Mouse (Mus musculus) embryonic facial prominence, embryonic 15.5 days (tissue): ENCODE data around the gene Sufu. TPM values are rescaled to one million over a fixed set of nuclear protein-coding genes. Genes with fewer than 3 reads are reported as not detected.

Experiments
- ATAC-seq: fragments of 200-750 bp; cut with Nextera tagmentation; 2 replicates; pipeline ENCODE4 v1.8.0; 2017; ENCODE audit warnings: low read depth, moderate TSS enrichment; ENCODE audit not compliant: insufficient number of reproducible peaks, low FRiP score, low TSS enrichment
- H3K27ac ChIP-seq: fragments of 300-500 bp; sonication (generic); replicated peaks from 2 replicates; pipeline ENCODE4 v1.5.1; 2015; ENCODE audit warnings: mild to moderate bottlenecking, inconsistent platforms
- H3K27me3 ChIP-seq: fragments of 300-500 bp; sonication (generic); 2 replicates; pipeline ENCODE4 v1.6.1; 2015; ENCODE audit warnings: inconsistent platforms
- H3K36me3 ChIP-seq: fragments of 300-500 bp; sonication (generic); 2 replicates; pipeline ENCODE4 v1.6.1; 2015; ENCODE audit warnings: mild to moderate bottlenecking, inconsistent platforms
- H3K4me1 ChIP-seq: fragments of 300-500 bp; sonication (generic); 2 replicates; pipeline ENCODE4 v1.6.1; 2015; ENCODE audit warnings: inconsistent platforms
- H3K4me2 ChIP-seq: fragments of 300-500 bp; sonication (generic); replicated peaks from 2 replicates; pipeline ENCODE4 v1.6.1; 2015; ENCODE audit warnings: mild to moderate bottlenecking, inconsistent platforms
- H3K4me3 ChIP-seq: fragments of 300-500 bp; sonication (generic); replicated peaks from 2 replicates; pipeline ENCODE4 v1.5.1; 2015; ENCODE audit warnings: mild to moderate bottlenecking, inconsistent platforms
- H3K9ac ChIP-seq: fragments of 300-500 bp; sonication (generic); 2 replicates; pipeline ENCODE4 v1.6.1; 2015; ENCODE audit warnings: inconsistent platforms
- H3K9me3 ChIP-seq: fragments of 300-500 bp; sonication (generic); replicated peaks from 2 replicates; pipeline ENCODE4 v1.6.1; 2016; ENCODE audit warnings: inconsistent platforms
- WGBS: fragments of 180-500 bp; shearing (Covaris S2); methylation state at CpG from one replicate; pipeline ENCODE4 v1.1.7; 2015; 5-methylcytosine and 5-hydroxymethylcytosine counted together
- polyA plus RNA-seq: library from polyadenylated mRNA; unstranded; fragments of >200 nt; fragmentation: Nextera tagmentation; extraction: Ambion mirVana; gene quantifications from 2 replicates; pipeline ENCODE4 v1.2.1, GENCODE M21; 2015

Sufu gene
- polyA plus RNA-seq, 1 experiment from 2014 or later, result 38.4 TPM

DNA sequence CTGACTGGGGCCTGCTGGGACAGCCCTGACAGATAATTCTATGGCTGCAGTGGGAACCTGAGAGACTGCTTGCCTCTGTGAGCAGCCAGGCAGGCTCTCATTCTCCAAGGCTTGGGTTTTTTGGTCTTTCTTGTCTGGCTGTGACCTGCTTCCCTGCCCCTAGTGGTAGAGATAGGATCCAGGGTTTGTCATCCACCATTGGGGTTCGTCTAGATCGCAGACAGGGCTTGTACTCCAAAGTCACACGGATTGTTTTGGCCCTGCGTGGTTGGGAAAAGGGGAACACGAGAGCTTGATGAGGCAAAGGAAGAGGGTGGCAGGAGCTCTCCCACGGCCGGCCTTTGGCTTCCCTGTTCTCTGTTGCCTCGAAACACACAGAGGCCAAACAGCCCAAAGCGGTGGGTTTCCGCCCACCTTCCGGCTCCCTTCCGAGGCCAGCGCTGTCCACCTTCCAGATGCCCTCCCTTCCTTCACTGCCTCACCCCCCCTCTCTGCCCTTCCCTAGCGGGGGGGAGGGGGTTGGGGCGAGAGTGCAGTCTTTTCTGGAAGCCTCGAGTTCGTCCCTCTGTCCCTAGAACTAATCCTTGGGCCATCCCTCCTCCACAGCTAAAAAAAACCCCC is 86.3 kb downstream of the Sufu start:
- WGBS, result 46% methylated on average over 17 of the region's 17 CpGs
- H3K4me1 ChIP-seq, result peaks cover 78% of the 10 kb centered on the region

DNA sequence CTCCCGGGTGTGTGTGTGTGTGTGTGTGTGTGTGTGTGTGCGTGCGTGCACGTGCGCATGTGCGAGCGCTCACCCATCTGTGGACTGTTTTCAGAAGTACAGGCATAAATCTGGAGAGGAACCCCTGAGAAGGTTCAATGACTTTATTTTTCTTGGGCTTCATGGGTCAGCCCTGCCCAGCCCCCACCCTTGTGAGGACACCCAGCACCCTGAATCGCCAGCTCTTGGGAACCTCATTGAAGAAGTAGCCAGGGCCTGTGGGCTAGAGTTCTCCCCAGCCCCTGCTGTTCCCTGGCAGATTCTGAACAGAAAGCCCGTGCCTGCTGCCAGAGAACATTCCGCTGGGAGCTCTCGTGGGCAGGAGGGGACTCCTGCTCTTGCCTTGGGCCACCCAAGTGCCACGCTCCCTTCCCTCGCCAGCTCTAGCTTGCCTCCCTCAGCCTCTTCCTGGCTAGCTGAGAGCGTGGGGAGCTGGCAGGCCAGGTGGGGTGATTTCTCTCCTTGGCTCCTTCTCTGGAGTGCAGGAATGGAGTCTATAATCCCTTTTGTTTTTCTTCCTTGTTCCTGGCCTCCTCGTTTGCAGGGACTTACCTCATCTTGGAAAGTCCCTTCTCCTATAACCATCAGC is 87.1 kb downstream of the Sufu start:
- H3K4me1 ChIP-seq, result peaks cover 70% of the 10 kb centered on the region
- WGBS, result 62% methylated on average over 15 of the region's 15 CpGs
- no peaks in the 10 kb centered on the region for H3K27me3 ChIP-seq
- no peak for ATAC-seq
- H3K27ac ChIP-seq, result peak overlapping the region; percentile 77
- no peak overlapping the region for H3K9ac ChIP-seq
- no peak overlapping the region for H3K4me2 ChIP-seq
- H3K36me3 ChIP-seq, result peaks cover 37% of the 10 kb centered on the region
- no peaks in the 10 kb centered on the region for H3K9me3 ChIP-seq
- no peak overlapping the region for H3K4me3 ChIP-seq

More for the DNA sequence above, 86.3 kb downstream of the Sufu start:
- Histone ChIP-seq H3K27ac (0 out of 2 replicates have a peak overlapping the region, but pooled peaks have one; percentile 11), H3K36me3 (peaks cover 43% of the 10 kb centered on the region), H3K9ac (no peak overlapping the region), H3K4me2 (no peak overlapping the region), H3K4me3 (no peak overlapping the region), H3K9me3 (no peaks in the 10 kb centered on the region), H3K27me3 (no peaks in the 10 kb centered on the region)
- no peak for ATAC-seq

DNA sequence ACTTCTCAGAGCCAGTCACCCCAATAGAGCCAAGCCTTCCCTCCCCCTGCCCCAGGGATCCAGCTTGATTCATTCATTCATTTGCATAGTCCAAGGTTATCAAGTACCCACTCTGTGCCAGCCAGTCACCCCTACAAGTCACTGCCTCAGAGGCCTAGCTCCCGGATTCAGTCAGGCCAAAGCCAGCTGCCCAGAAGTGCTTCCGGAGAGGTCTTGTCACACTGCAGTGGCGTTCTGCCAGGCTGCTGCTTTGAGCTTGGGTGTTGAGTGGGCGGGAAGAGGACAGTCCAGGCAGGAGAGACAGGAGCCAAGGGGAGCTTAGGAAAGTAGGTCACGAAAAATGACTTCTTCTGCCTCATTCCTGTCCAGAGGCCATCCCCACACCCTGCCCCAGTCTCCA is 87.8 kb downstream of the Sufu start:
- no peak overlapping the region for H3K4me3 ChIP-seq
- 46% methylated on average over 5 of the region's 5 CpGs for WGBS
- H3K4me1 ChIP-seq, result peaks cover 63% of the 10 kb centered on the region
- peaks cover 34% of the 10 kb centered on the region for H3K36me3 ChIP-seq
- ATAC-seq, result no peak
- no peaks in the 10 kb centered on the region for H3K27me3 ChIP-seq
- H3K27ac ChIP-seq, result peak overlapping the region; percentile 77
- no peak overlapping the region for H3K4me2 ChIP-seq
- H3K9ac ChIP-seq, result no peak overlapping the region
- no peaks in the 10 kb centered on the region for H3K9me3 ChIP-seq

DNA sequence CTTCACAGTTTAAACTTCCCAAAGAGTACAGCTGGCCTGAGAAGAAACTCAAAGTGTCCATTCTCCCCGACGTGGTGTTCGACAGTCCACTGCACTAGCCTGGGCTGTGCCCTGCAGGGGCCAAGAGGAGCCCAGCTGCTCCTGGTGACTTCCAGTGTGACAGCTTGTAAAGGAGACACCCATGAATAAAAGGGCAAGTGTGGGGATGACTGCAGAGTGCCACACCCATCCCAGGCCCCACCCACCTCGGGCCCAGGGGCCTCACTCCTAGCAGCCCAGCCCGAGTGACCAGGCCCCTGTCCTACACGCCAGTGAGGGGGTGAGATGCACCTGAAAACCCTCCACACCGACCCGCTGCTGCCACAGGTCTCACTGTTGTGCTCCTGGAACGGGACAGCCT is 89.2 kb downstream of the Sufu start:
- Histone ChIP-seq H3K27me3 (no peaks in the 10 kb centered on the region), H3K36me3 (peaks cover 27% of the 10 kb centered on the region), H3K4me1 (peaks cover 55% of the 10 kb centered on the region), H3K4me3 (no peak overlapping the region), H3K27ac (no peak overlapping the region), H3K4me2 (no peak overlapping the region), H3K9ac (no peak overlapping the region), H3K9me3 (no peaks in the 10 kb centered on the region)
- ATAC-seq, result no peak
- WGBS, result 65% methylated on average over 9 of the region's 9 CpGs

DNA sequence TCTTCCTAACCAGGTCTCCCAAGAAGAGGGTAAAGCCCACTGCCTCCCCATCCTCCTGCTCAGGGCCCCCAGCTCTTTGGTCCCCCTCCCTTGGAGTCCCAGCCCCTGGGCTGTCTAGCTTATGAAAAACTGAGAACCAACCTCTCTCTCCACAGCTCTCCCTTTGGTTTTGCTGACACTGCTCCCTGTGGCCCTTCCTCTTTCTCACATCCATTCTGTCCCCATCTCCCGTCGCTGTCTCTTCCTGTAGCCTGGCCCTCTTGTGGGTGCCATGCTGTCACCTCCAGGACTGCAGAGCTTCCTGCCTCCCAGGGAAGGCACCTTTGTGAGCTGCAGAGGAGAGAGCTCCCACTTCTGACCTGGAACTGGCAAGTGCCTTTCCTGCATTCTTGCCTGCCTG is 90.0 kb downstream of the Sufu start:
- H3K27ac ChIP-seq, result no peak overlapping the region
- H3K9me3 ChIP-seq, result no peaks in the 10 kb centered on the region
- no peak overlapping the region for H3K9ac ChIP-seq
- H3K4me2 ChIP-seq, result no peak overlapping the region
- 55% methylated on average over 2 of the region's 2 CpGs for WGBS
- no peak for ATAC-seq
- H3K27me3 ChIP-seq, result no peaks in the 10 kb centered on the region
- no peak overlapping the region for H3K4me3 ChIP-seq
- peaks cover 27% of the 10 kb centered on the region for H3K36me3 ChIP-seq
- peaks cover 47% of the 10 kb centered on the region for H3K4me1 ChIP-seq

DNA sequence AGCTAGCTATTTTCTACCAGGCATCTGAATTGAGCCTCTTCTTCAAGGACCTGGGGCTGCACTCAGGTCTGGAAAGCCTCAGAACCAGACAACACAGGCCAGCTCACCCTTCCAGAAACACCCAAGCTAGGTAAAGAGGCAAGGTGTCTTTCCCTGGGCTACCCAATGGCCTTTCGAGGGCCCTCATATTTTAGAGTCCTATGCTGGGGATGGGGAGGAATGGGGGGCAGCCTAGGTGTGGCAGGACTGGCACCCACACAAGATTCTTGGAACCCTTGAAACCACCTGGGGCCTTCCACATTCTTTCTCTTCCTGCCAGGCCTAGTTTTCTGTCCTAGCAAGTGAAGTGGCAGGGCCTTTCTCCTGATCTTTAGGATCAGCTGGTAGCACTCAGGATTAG is 92.8 kb downstream of the Sufu start:
- Histone ChIP-seq H3K4me3 (no peak overlapping the region), H3K4me2 (no peak overlapping the region), H3K9me3 (no peaks in the 10 kb centered on the region), H3K9ac (no peak overlapping the region), H3K36me3 (peaks cover 27% of the 10 kb centered on the region), H3K27ac (peak overlapping the region; percentile 28; the same call in 1 of the 2 replicates), H3K4me1 (peaks cover 22% of the 10 kb centered on the region), H3K27me3 (no peaks in the 10 kb centered on the region)
- ATAC-seq, result no peak
- WGBS, result 100% methylated on average over 1 of the region's 1 CpGs

DNA sequence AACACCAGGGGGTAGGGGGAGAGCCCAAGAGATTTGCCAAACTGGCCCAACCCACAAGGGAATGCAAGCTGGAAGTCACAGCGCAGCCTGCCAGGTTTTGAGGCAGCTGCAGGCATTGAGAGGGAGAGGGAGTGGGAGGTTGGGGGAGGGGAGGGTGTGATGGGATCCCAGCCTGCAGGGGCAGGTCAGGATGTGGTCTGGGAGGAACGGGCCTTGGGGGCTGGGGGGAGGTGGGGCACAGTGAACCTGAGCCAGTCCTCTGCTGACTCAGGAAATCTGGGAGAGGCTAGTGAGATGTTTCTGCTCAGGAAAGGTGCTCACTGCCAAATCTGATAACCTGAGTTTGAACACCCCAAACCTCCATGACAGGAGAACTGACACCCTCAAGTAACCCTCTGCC is 93.9 kb downstream of the Sufu start:
- 5% methylated on average over 2 of the region's 2 CpGs for WGBS

DNA sequence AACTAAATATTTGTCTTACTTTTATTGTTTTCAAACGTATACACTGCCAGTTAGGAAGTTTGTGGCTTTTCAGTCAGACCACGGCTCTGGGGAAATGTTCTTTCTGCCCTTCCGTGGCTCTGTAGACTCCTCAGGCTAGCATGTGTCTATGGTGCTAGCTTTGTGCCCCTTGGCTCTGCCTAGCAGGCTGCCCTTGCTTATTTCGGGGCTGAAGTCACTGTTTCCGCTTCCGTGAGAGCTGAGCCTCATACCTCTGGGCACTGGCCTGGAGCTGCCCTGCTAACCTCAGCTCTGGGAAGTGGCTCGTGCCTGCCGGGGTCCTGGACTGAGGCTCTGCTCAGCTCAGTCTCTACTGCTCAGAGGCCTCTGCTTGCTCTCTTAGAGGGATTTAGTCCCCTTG is 98.4 kb downstream of the Sufu start:
- no peak overlapping the region for H3K27ac ChIP-seq
- no peaks in the 10 kb centered on the region for H3K36me3 ChIP-seq
- no peak for ATAC-seq
- 75% methylated on average over 8 of the region's 8 CpGs for WGBS
- H3K9ac ChIP-seq, result no peak overlapping the region
- H3K4me1 ChIP-seq, result peaks cover 8% of the 10 kb centered on the region
- H3K9me3 ChIP-seq, result no peaks in the 10 kb centered on the region
- no peaks in the 10 kb centered on the region for H3K27me3 ChIP-seq
- H3K4me2 ChIP-seq, result no peak overlapping the region
- no peak overlapping the region for H3K4me3 ChIP-seq

More for the DNA sequence above, 93.9 kb downstream of the Sufu start:
- no peak overlapping the region for H3K9ac ChIP-seq
- H3K27me3 ChIP-seq, result no peaks in the 10 kb centered on the region
- ATAC-seq, result peak; percentile 73; the same call in 1 of the 2 replicates
- no peak overlapping the region for H3K4me3 ChIP-seq
- H3K9me3 ChIP-seq, result no peaks in the 10 kb centered on the region
- H3K4me2 ChIP-seq, result no peak overlapping the region
- H3K4me1 ChIP-seq, result peaks cover 10% of the 10 kb centered on the region
- H3K36me3 ChIP-seq, result peaks cover 23% of the 10 kb centered on the region
- H3K27ac ChIP-seq, result no peak overlapping the region

DNA sequence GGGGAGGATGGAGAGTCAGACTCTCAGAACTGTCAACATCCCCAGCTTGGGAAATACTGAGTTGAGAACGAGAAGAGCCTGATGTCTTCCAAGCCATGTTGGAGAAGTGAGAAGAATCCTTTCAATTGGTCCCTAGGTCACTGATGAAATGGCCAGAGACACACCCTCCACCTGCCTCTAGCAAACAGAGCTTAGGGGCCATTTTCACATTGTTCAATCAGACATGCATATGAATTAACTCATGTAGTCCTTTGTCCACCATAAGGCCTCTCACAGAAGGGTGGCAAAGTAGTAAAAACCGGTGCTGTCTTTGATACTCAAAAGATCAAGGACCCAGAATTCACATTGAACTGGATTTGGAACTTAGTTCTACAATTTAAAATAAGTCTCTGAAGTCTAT is 100.5 kb downstream of the Sufu start:
- no peak for ATAC-seq
- WGBS, result 73% methylated on average over 2 of the region's 2 CpGs
- Histone ChIP-seq H3K27me3 (no peaks in the 10 kb centered on the region), H3K4me3 (no peak overlapping the region), H3K36me3 (no peaks in the 10 kb centered on the region), H3K27ac (no peak overlapping the region), H3K9me3 (no peaks in the 10 kb centered on the region), H3K4me1 (0 out of 2 replicates have a peak, but pooled peaks cover 3% of the 10 kb centered on the region), H3K4me2 (no peak overlapping the region), H3K9ac (no peak overlapping the region)

DNA sequence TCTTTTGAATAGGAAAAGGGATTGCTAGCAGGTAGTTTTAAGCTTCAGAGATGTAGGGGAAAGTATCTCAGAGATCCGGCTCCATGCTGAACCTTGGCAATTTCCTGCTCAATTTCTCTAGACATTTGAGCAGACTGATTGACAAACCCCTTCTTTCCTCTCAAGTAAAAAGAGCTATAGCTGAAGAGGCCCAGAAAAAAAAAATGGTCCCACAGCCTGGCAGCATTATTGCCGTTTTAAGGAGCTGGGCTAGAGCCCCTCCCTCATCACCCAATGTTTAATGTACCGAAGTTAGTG is 102.8 kb downstream of the Sufu start:
- ATAC-seq, result no peak
- Histone ChIP-seq H3K36me3 (no peaks in the 10 kb centered on the region), H3K27me3 (no peaks in the 10 kb centered on the region), H3K4me1 (peaks cover 16% of the 10 kb centered on the region), H3K9me3 (no peaks in the 10 kb centered on the region), H3K4me2 (peak overlapping the region; percentile 94), H3K4me3 (peak overlapping the region; percentile 87), H3K9ac (no peak overlapping the region), H3K27ac (peak overlapping the region; percentile 84)
- 1% methylated on average over 3 of the region's 3 CpGs for WGBS

DNA sequence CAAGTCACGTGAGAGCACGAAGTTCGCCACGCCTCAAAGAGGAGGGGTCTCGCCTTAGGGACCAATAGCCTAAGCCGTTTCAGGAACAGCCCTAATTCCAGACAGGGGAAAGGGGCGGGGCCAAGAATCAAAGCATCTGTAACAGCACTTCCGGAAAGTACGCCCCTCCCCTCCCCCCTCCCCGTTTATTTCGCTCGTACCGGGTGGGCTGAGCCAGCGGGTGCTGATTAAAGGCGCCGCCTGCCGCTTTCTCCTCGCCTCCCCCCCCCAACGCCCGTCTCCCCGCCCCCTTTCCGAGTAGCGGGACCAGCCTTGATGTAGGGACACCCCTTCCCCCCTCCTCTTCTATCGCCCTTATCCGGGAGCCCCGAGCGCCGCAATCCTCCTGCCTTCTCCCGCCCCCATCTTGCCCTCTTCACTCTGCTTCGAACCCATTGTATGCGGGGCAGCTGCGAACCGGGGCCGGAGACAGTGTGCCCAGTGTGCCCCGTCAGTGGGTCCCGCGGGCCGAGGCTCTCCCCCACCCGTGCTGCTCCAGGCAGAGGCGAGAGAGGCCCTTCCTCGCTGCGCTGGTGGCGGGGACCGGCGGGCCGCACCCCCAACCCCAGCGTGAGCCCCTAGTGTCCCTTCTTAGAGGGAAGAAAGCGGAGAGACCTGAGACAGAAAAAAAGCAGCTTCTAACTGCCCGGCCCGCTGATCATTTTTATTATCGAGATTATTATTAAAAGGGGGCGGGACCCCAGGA is 103.3 kb downstream of the Sufu start:
- H3K4me3 ChIP-seq, result peak overlapping the region; percentile 87
- no peaks in the 10 kb centered on the region for H3K27me3 ChIP-seq
- ATAC-seq, result peak; percentile 86
- peak overlapping the region; percentile 98 for H3K27ac ChIP-seq
- peak overlapping the region; percentile 94 for H3K4me2 ChIP-seq
- H3K36me3 ChIP-seq, result no peaks in the 10 kb centered on the region
- under 1% methylated on average over 48 of the region's 52 CpGs for WGBS
- peak overlapping the region; percentile 58 for H3K9ac ChIP-seq
- no peaks in the 10 kb centered on the region for H3K9me3 ChIP-seq
- H3K4me1 ChIP-seq, result peaks cover 21% of the 10 kb centered on the region
